Mouse (Mus musculus): ENCODE measurements around the gene Crybg1. TPM values are rescaled to one million over a fixed set of nuclear protein-coding genes. Genes with fewer than 3 reads are reported as not detected.

Gene Crybg1
- polyA plus RNA-seq, 1 experiment from 2014 or later, result 0.14 TPM

GRCm38 (mm10) chr10:43998023-43998422 is 150.6 kb downstream of the Crybg1 start:
- H3K27me3 ChIP-seq (ENCODE audit: control insufficient read depth, insufficient read depth, low read depth, low read length), result peaks cover 20% of the 10 kb centered on the region
- H3K9ac ChIP-seq (ENCODE audit: low read depth, low read length), result no peak overlapping the region
- H3K27ac ChIP-seq (ENCODE audit: low read length), result no peak overlapping the region
- no peak overlapping the region for H3K4me3 ChIP-seq (ENCODE audit: low read depth, low read length)
- no peaks in the 10 kb centered on the region; the same call in 1 of the 2 replicates for H3K4me1 ChIP-seq (ENCODE audit: control insufficient read depth, insufficient read depth, low read length)
- no peak for ATAC-seq
- H3K9me3 ChIP-seq (replicated peaks; ENCODE audit: control insufficient read depth, low read length, poor library complexity, severe bottlenecking), result no peaks in the 10 kb centered on the region
- no peak overlapping the region for H3K4me2 ChIP-seq (ENCODE audit: low read length)
- no peaks in the 10 kb centered on the region for H3K36me3 ChIP-seq (ENCODE audit: control insufficient read depth, insufficient read depth, low read length)
- 77% methylated on average over 9 of the region's 9 CpGs for WGBS

DNA sequence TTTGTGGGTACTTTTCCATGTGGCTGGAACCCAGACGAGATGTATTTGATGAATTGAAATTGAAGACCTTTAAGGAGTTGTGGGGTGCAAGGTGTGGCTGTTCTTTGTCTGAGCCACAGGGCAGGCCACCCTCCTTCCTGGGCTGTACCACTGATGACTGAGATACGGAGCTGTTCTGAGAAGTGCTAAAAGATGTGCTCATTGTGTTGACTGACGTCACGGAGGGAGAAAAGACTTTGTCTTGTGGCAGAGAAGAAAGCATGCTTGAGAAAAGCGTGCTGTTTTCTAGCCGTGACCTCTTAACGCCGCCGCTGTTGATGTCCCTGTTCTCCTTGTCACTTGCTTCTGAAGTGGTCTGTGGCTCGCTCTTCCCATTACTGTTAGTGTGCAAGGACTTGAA is 151.4 kb downstream of the Crybg1 start:
- Histone ChIP-seq H3K36me3 (ENCODE audit: control insufficient read depth, insufficient read depth, low read length) (no peaks in the 10 kb centered on the region), H3K4me3 (ENCODE audit: low read depth, low read length) (no peak overlapping the region), H3K4me1 (ENCODE audit: control insufficient read depth, insufficient read depth, low read length) (no peaks in the 10 kb centered on the region; the same call in 1 of the 2 replicates), H3K27me3 (ENCODE audit: control insufficient read depth, insufficient read depth, low read depth, low read length) (peaks cover 14% of the 10 kb centered on the region), H3K4me2 (ENCODE audit: low read length) (no peak overlapping the region), H3K9ac (ENCODE audit: low read depth, low read length) (no peak overlapping the region), H3K27ac (ENCODE audit: low read length) (no peak overlapping the region), H3K9me3 (replicated peaks; ENCODE audit: control insufficient read depth, low read length, poor library complexity, severe bottlenecking) (no peaks in the 10 kb centered on the region)
- no peak for ATAC-seq
- 87% methylated on average over 10 of the region's 10 CpGs for WGBS

DNA sequence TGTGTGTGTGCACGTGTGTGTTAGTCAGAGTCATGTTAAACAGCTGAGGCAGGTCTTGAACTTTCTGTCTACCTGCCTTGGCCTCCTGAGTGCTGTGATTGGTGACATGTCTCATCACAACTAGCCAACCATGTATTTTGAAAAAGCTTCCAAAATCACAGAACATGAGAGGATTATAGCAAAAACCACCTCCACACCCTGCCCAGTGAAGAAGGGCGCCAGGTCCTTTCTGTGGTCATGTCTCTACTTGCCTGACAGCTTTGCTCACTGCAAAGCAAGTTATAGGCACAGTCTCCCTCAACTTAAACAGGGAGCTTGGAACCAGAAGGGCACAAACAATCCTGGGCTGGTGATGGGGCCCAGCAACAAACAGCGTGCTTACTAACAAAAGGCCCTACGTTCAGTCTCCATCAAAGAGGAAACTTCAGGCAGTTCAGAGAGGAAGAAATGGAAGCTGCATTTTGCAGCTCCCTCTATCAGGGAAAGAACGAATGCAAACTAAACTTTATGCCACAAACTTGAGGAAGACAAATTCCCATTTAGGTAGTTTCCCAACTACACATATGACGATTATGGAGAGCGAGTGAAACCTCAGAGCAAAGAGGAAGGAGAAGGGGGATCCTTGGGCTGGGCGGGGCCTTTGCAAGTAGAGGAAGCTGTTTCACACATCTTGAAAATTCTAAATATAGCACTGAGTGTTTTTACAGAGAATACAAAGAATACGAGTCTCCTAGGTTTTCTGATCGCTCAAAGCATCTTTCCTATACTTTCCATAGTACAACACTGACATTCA is 152.6 kb downstream of the Crybg1 start:
- Histone ChIP-seq H3K36me3 (ENCODE audit: control insufficient read depth, insufficient read depth, low read length) (no peaks in the 10 kb centered on the region), H3K4me3 (ENCODE audit: low read depth, low read length) (no peak overlapping the region), H3K4me1 (ENCODE audit: control insufficient read depth, insufficient read depth, low read length) (no peaks in the 10 kb centered on the region; the same call in 1 of the 2 replicates), H3K27ac (ENCODE audit: low read length) (no peak overlapping the region), H3K9me3 (replicated peaks; ENCODE audit: control insufficient read depth, low read length, poor library complexity, severe bottlenecking) (no peaks in the 10 kb centered on the region), H3K27me3 (ENCODE audit: control insufficient read depth, insufficient read depth, low read depth, low read length) (0 out of 2 replicates have a peak, but pooled peaks cover 2% of the 10 kb centered on the region), H3K4me2 (ENCODE audit: low read length) (no peak overlapping the region), H3K9ac (ENCODE audit: low read depth, low read length) (no peak overlapping the region)
- WGBS, result 88% methylated on average over 10 of the region's 10 CpGs
- no peak for ATAC-seq

- ATAC-seq, result no peak
- H3K27ac ChIP-seq (ENCODE audit: low read length), result no peak overlapping the region
- no peak overlapping the region for H3K4me2 ChIP-seq (ENCODE audit: low read length)
- no peaks in the 10 kb centered on the region for H3K36me3 ChIP-seq (ENCODE audit: control insufficient read depth, insufficient read depth, low read length)
- H3K9me3 ChIP-seq (replicated peaks; ENCODE audit: control insufficient read depth, low read length, poor library complexity, severe bottlenecking), result no peaks in the 10 kb centered on the region
- no peaks in the 10 kb centered on the region for H3K27me3 ChIP-seq (ENCODE audit: control insufficient read depth, insufficient read depth, low read depth, low read length)
- H3K4me3 ChIP-seq (ENCODE audit: low read depth, low read length), result no peak overlapping the region
- 4% methylated on average over 6 of the region's 6 CpGs for WGBS
- no peak overlapping the region for H3K9ac ChIP-seq (ENCODE audit: low read depth, low read length)
- H3K4me1 ChIP-seq (ENCODE audit: control insufficient read depth, insufficient read depth, low read length), result no peaks in the 10 kb centered on the region; the same call in 1 of the 2 replicates
Observed at GRCm38 (mm10) chr10:43993198-43993597, 155.5 kb downstream of the Crybg1 start.

- 76% methylated on average over 5 of the region's 5 CpGs for WGBS
- no peaks in the 10 kb centered on the region for H3K27me3 ChIP-seq (ENCODE audit: control insufficient read depth, insufficient read depth, low read depth, low read length)
- H3K27ac ChIP-seq (ENCODE audit: low read length), result no peak overlapping the region
- H3K9ac ChIP-seq (ENCODE audit: low read depth, low read length), result no peak overlapping the region
- H3K4me3 ChIP-seq (ENCODE audit: low read depth, low read length), result no peak overlapping the region
- H3K36me3 ChIP-seq (ENCODE audit: control insufficient read depth, insufficient read depth, low read length), result no peaks in the 10 kb centered on the region
- no peaks in the 10 kb centered on the region; the same call in 1 of the 2 replicates for H3K4me1 ChIP-seq (ENCODE audit: control insufficient read depth, insufficient read depth, low read length)
- no peak overlapping the region for H3K4me2 ChIP-seq (ENCODE audit: low read length)
- no peak for ATAC-seq
- no peaks in the 10 kb centered on the region for H3K9me3 ChIP-seq (replicated peaks; ENCODE audit: control insufficient read depth, low read length, poor library complexity, severe bottlenecking)
Observed at GRCm38 (mm10) chr10:43992506-43992905, 156.1 kb downstream of the Crybg1 start.

DNA sequence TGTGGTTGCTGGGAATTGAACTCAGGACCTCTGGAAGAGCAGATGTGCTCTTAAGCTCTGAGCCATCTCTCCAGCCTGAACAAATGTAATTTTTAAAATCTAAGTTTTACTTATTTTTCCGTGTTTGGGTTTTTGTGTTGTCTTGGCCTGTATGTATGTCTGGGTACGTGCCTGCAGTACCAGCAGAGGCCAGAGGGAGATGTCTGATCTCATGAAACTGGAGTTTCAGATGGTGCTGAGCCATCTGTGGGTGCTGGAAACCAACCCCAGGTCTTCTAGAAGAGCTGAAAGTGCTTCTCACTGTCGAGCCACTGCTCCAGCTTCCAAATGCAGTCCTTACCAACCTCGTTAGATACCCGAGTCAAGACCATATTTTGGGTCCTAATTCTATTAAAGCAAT is 157.4 kb downstream of the Crybg1 start:
- 93% methylated on average over 5 of the region's 5 CpGs for WGBS
- Histone ChIP-seq H3K27ac (ENCODE audit: low read length) (no peak overlapping the region), H3K9me3 (replicated peaks; ENCODE audit: control insufficient read depth, low read length, poor library complexity, severe bottlenecking) (no peaks in the 10 kb centered on the region), H3K27me3 (ENCODE audit: control insufficient read depth, insufficient read depth, low read depth, low read length) (no peaks in the 10 kb centered on the region), H3K9ac (ENCODE audit: low read depth, low read length) (no peak overlapping the region), H3K36me3 (ENCODE audit: control insufficient read depth, insufficient read depth, low read length) (no peaks in the 10 kb centered on the region), H3K4me3 (ENCODE audit: low read depth, low read length) (no peak overlapping the region), H3K4me1 (ENCODE audit: control insufficient read depth, insufficient read depth, low read length) (no peaks in the 10 kb centered on the region; the same call in 1 of the 2 replicates), H3K4me2 (ENCODE audit: low read length) (no peak overlapping the region)
- no peak for ATAC-seq

GRCm38 (mm10) chr10:43983866-43984265 is 164.8 kb downstream of the Crybg1 start:
- Histone ChIP-seq H3K4me1 (ENCODE audit: control insufficient read depth, insufficient read depth, low read length) (no peaks in the 10 kb centered on the region), H3K9me3 (replicated peaks; ENCODE audit: control insufficient read depth, low read length, poor library complexity, severe bottlenecking) (no peaks in the 10 kb centered on the region), H3K4me2 (ENCODE audit: low read length) (no peak overlapping the region), H3K9ac (ENCODE audit: low read depth, low read length) (no peak overlapping the region), H3K4me3 (ENCODE audit: low read depth, low read length) (no peak overlapping the region), H3K27ac (ENCODE audit: low read length) (no peak overlapping the region), H3K27me3 (ENCODE audit: control insufficient read depth, insufficient read depth, low read depth, low read length) (no peaks in the 10 kb centered on the region), H3K36me3 (ENCODE audit: control insufficient read depth, insufficient read depth, low read length) (no peaks in the 10 kb centered on the region)
- 87% methylated on average over 2 of the region's 2 CpGs for WGBS
- ATAC-seq, result no peak

- no peaks in the 10 kb centered on the region for H3K27me3 ChIP-seq (ENCODE audit: control insufficient read depth, insufficient read depth, low read depth, low read length)
- H3K4me3 ChIP-seq (ENCODE audit: low read depth, low read length), result no peak overlapping the region
- H3K27ac ChIP-seq (ENCODE audit: low read length), result no peak overlapping the region
- no peaks in the 10 kb centered on the region for H3K4me1 ChIP-seq (ENCODE audit: control insufficient read depth, insufficient read depth, low read length)
- H3K4me2 ChIP-seq (ENCODE audit: low read length), result no peak overlapping the region
- 87% methylated on average over 5 of the region's 5 CpGs for WGBS
- no peaks in the 10 kb centered on the region for H3K9me3 ChIP-seq (replicated peaks; ENCODE audit: control insufficient read depth, low read length, poor library complexity, severe bottlenecking)
- no peak for ATAC-seq
- no peaks in the 10 kb centered on the region for H3K36me3 ChIP-seq (ENCODE audit: control insufficient read depth, insufficient read depth, low read length)
- H3K9ac ChIP-seq (ENCODE audit: low read depth, low read length), result no peak overlapping the region
Observed at GRCm38 (mm10) chr10:43983241-43983640, 165.4 kb downstream of the Crybg1 start.

GRCm38 (mm10) chr10:43982470-43982869 is 166.2 kb downstream of the Crybg1 start:
- 88% methylated on average over 6 of the region's 6 CpGs for WGBS
- H3K36me3 ChIP-seq (ENCODE audit: control insufficient read depth, insufficient read depth, low read length), result no peaks in the 10 kb centered on the region

More at GRCm38 (mm10) chr10:43982470-43982869, 166.2 kb downstream of the Crybg1 start:
- ATAC-seq, result no peak
- H3K27ac ChIP-seq (ENCODE audit: low read length), result no peak overlapping the region
- no peaks in the 10 kb centered on the region for H3K9me3 ChIP-seq (replicated peaks; ENCODE audit: control insufficient read depth, low read length, poor library complexity, severe bottlenecking)
- H3K9ac ChIP-seq (ENCODE audit: low read depth, low read length), result no peak overlapping the region
- H3K4me2 ChIP-seq (ENCODE audit: low read length), result no peak overlapping the region
- H3K4me3 ChIP-seq (ENCODE audit: low read depth, low read length), result no peak overlapping the region
- H3K4me1 ChIP-seq (ENCODE audit: control insufficient read depth, insufficient read depth, low read length), result no peaks in the 10 kb centered on the region
- no peaks in the 10 kb centered on the region for H3K27me3 ChIP-seq (ENCODE audit: control insufficient read depth, insufficient read depth, low read depth, low read length)

Measured in midbrain, embryonic 16.5 days (tissue).